16 mouse cellular contexts compared by ENCODE assay signal in the genomic region with DNA sequence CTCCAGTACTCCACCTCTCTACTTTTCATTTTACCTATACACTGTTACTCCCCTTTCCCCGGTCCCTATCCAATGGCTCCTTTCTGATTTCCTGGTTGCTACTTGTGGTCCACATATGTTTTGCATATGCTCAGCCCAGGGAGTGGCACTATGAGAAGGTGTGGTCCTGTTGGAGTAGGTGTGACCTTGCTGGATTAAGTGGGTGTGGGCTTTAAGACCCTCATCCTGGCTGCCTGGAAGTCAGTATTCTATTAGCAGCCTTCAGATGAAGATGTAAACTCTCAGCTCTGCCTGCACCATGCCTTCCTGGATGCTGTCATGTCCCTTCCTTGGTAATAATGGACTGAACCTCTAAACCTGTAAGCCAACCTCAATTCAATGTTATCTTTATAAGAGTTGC.
"Had no signal": no experiment of that assay in that cellular context is flagged by ENCODE, and none has a peak within 500 bp of the region (broad histone marks: within the 10 kb centered on the region; RNA-seq: fewer than 3 reads in every experiment).

No protein-coding gene starts in this region.

- H3K36me3 ChIP-seq: neural tube, embryonic 13.5 days; neural tube, embryonic 15.5 days; stomach, embryonic 15.5 days had no signal

- H3K9me3 ChIP-seq: neural tube, embryonic 13.5 days; neural tube, embryonic 15.5 days; stomach, embryonic 15.5 days had no signal

- H3K4me2 ChIP-seq: neural tube, embryonic 13.5 days; neural tube, embryonic 15.5 days; stomach, embryonic 15.5 days had no signal

- H3K27ac ChIP-seq: neural tube, embryonic 13.5 days; neural tube, embryonic 15.5 days; stomach, embryonic 15.5 days; stomach, postnatal 0 days had no signal

- H3K9ac ChIP-seq: neural tube, embryonic 13.5 days; neural tube, embryonic 15.5 days; stomach, embryonic 15.5 days had no signal

- H3K4me3 ChIP-seq: neural tube, embryonic 13.5 days; neural tube, embryonic 15.5 days; stomach, embryonic 15.5 days had no signal

- H3K27me3 ChIP-seq: neural tube, embryonic 13.5 days; neural tube, embryonic 15.5 days; stomach, embryonic 15.5 days had no signal

- DNase-seq: retina, postnatal 1 day; right cerebral cortex, adult 18-20 months; right cerebral cortex, postnatal 14 days; right cerebral cortex, postnatal 25 days; right cerebral cortex, postnatal 4 days; spleen, adult 18-20 months; thymus, adult 18-20 months; thymus, adult 2 months; thymus, postnatal 14 days; thymus, postnatal 25 days; thymus, postnatal 36 days; thymus, postnatal 4 days had no signal
